Mouse (Mus musculus) spleen, adult 2 months (tissue): ENCODE results near the gene Mrpl37.

Experiments
- CTCF ChIP-seq: fragments of 200-500 bp; IDR thresholded peaks from 2 replicates; pipeline ENCODE4 v1.5.1; 2011; ENCODE audit warnings: mild to moderate bottlenecking, inconsistent platforms; ENCODE audit not compliant: insufficient read depth, insufficient read length, insufficient replicate concordance; ENCODE audit errors: extremely low read depth
- POLR2A ChIP-seq: fragments of 200-500 bp; IDR thresholded peaks from 2 replicates; pipeline ENCODE4 v1.6.1; 2011; ENCODE audit warnings: low read depth, low read length, inconsistent platforms

DNA sequence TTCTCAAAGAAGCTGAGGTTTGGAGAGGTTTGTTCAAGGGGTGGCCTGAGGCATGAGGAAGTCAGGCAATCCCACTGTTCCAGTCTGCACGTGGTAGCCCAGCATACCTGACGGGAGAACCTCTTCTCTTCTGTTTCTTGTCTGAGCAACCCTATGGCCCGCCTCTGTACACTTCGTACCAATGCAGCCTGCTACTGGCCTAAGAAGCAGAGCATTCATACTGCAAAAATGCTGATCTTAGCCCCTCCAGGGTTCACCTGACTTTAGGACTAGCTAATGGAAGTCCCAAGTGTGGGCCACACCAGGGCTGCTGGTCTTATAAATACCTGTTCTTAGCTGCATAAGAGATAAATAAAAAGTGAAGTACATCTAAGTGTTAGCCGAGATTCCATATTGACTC is 8.3 kb downstream of the Mrpl37 start:
- TF ChIP-seq CTCF (no peak), POLR2A (no peak)
